Mouse (Mus musculus): ENCODE data around the gene Dut.

Gene Dut

GRCm38 (mm10) chr2:125249339-125249738 lies 2.3 kb downstream of the Dut start:
- TF ChIP-seq CTCF (conservative IDR thresholded peaks at IDR 0.05; ENCODE audit: low read length) (no peak), NANOG (IDR thresholded peaks at IDR 0.05; ENCODE audit: borderline replicate concordance, low read length) (no peak), POU5F1 (IDR thresholded peaks at IDR 0.05; ENCODE audit: borderline replicate concordance, low read length) (no peak)
- H3K4me1 ChIP-seq (replicated peaks; ENCODE audit: low read depth, low read length) = no peaks in the 10 kb centered on the region
- H3K4me3 ChIP-seq (replicated peaks; ENCODE audit: low read length) = peak overlapping the region; percentile 91
- H3K9me3 ChIP-seq (ENCODE audit: low read length) = peaks cover 84% of the 10 kb centered on the region
- peaks cover 62% of the 10 kb centered on the region for H3K36me3 ChIP-seq (ENCODE audit: insufficient read depth, low read length)
- H3K27me3 ChIP-seq (ENCODE audit: insufficient read depth, low read length) = no peaks in the 10 kb centered on the region

DNA sequence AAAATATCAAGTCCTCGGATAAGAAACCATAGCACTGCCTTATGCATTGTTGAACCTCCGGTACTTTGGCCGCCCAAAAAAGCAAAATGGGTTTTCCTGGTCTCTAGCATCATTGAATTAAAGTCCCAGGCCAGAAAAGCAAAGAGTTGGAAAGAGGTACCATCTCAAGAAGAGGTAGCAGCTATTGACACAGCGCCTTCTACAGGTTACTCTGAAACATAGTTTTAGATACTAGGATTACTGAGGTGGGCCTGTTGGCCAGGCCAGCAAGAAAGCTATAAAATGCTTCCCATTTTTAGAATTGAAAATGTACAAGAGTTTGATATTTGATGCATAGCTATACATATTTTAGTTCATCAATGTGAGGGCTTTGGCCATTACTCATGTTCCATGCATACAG lies 2.9 kb downstream of the Dut start:
- H3K36me3 ChIP-seq (ENCODE audit: insufficient read depth, low read length) = peaks cover 66% of the 10 kb centered on the region
- no peak overlapping the region for H3K4me3 ChIP-seq (replicated peaks; ENCODE audit: low read length)
- peaks cover 83% of the 10 kb centered on the region for H3K9me3 ChIP-seq (ENCODE audit: low read length)
- no peaks in the 10 kb centered on the region for H3K4me1 ChIP-seq (replicated peaks; ENCODE audit: low read depth, low read length)
- no peaks in the 10 kb centered on the region for H3K27me3 ChIP-seq (ENCODE audit: insufficient read depth, low read length)
- peak; percentile 12; the same call in 1 of the 2 replicates for TF ChIP-seq CTCF (conservative IDR thresholded peaks at IDR 0.05; ENCODE audit: low read length)
- TF ChIP-seq NANOG (IDR thresholded peaks at IDR 0.05; ENCODE audit: borderline replicate concordance, low read length) = no peak
- TF ChIP-seq POU5F1 (IDR thresholded peaks at IDR 0.05; ENCODE audit: borderline replicate concordance, low read length) = no peak

- Histone ChIP-seq H3K36me3 (ENCODE audit: insufficient read depth, low read length) (peaks cover 84% of the 10 kb centered on the region), H3K27me3 (ENCODE audit: insufficient read depth, low read length) (no peaks in the 10 kb centered on the region), H3K4me1 (replicated peaks; ENCODE audit: low read depth, low read length) (peaks cover 9% of the 10 kb centered on the region), H3K9me3 (ENCODE audit: low read length) (peaks cover 77% of the 10 kb centered on the region), H3K4me3 (replicated peaks; ENCODE audit: low read length) (no peak overlapping the region)
- TF ChIP-seq CTCF (conservative IDR thresholded peaks at IDR 0.05; ENCODE audit: low read length) (peak; percentile 23; the same call in 1 of the 2 replicates), NANOG (IDR thresholded peaks at IDR 0.05; ENCODE audit: borderline replicate concordance, low read length) (no peak)
Measured at GRCm38 (mm10) chr2:125251781-125252180, 4.8 kb downstream of the Dut start.

DNA sequence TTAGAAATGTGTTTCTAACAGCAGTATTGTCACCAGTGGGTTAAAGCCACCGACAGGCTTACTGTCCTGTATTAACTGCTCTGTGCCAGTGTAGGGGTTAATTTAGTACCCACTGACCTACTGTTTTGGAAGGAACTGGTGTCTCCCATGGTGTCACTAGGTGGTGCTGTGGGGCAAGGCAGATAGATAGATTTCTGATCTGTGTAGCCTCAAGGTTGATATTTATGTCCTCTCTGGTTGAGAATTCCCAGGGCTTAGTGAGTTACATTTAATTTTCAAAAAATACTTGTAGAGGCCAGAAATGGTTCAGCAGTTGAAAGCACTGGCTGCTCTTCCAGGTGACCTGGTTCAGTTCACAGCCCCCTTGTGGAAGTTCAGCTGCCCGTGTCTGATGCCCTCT lies 5.3 kb downstream of the Dut start:
- Histone ChIP-seq H3K4me3 (replicated peaks; ENCODE audit: low read length) (no peak overlapping the region), H3K36me3 (ENCODE audit: insufficient read depth, low read length) (peaks cover 89% of the 10 kb centered on the region), H3K4me1 (replicated peaks; ENCODE audit: low read depth, low read length) (peaks cover 14% of the 10 kb centered on the region), H3K27me3 (ENCODE audit: insufficient read depth, low read length) (no peaks in the 10 kb centered on the region), H3K9me3 (ENCODE audit: low read length) (peaks cover 76% of the 10 kb centered on the region)
- TF ChIP-seq CTCF (conservative IDR thresholded peaks at IDR 0.05; ENCODE audit: low read length) (0 out of 2 replicates have a peak, but pooled peaks have one; percentile 26), POU5F1 (IDR thresholded peaks at IDR 0.05; ENCODE audit: borderline replicate concordance, low read length) (no peak)

DNA sequence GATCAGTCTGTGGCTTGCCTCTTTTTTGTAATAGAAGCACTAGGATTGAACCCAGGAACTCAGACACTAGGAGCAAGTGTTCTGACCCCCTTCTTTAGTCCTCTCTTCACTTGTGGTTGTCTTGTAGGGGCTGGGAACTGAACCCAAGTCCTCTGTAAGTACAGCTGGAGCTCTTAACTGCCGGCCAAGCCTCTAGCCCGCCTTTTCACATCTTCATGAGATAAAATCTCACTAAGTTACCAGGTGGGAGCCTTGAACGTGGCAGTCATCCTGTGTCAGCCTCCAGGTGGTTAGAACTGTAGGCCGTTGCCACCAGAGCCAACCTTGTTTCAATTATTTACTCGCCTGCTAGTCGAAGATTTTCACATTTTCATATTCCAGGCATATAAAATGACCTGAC lies 6.7 kb downstream of the Dut start:
- Histone ChIP-seq H3K4me3 (replicated peaks; ENCODE audit: low read length) (no peak overlapping the region), H3K36me3 (ENCODE audit: insufficient read depth, low read length) (peaks cover 98% of the 10 kb centered on the region), H3K4me1 (replicated peaks; ENCODE audit: low read depth, low read length) (peaks cover 25% of the 10 kb centered on the region), H3K27me3 (ENCODE audit: insufficient read depth, low read length) (no peaks in the 10 kb centered on the region), H3K9me3 (ENCODE audit: low read length) (peaks cover 73% of the 10 kb centered on the region)
- TF ChIP-seq POU5F1 (IDR thresholded peaks at IDR 0.05; ENCODE audit: borderline replicate concordance, low read length) = no peak
- TF ChIP-seq NANOG (IDR thresholded peaks at IDR 0.05; ENCODE audit: borderline replicate concordance, low read length) = no peak
- TF ChIP-seq CTCF (conservative IDR thresholded peaks at IDR 0.05; ENCODE audit: low read length) = no peak

DNA sequence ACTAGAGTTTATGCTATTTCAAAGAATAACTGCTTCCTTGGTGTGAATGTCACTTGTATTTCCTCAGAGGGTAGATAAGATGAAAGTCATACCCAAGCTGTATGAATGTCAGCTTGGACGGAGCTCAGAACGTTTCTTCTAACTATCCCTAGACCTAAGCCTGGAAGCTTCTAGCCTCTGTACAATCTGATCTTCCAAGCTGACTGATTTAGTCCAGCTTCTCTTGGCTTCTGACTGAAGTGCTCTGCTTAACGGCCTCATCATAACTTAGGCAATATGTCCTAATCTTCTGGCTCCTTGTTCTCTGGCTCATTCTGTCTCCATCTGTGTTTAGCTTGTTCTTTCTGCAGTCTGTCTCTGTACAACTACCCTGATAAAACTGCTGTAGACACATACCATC lies 7.6 kb downstream of the Dut start:
- Histone ChIP-seq H3K4me1 (replicated peaks; ENCODE audit: low read depth, low read length) (peaks cover 25% of the 10 kb centered on the region), H3K36me3 (ENCODE audit: insufficient read depth, low read length) (peaks cover 97% of the 10 kb centered on the region), H3K4me3 (replicated peaks; ENCODE audit: low read length) (no peak overlapping the region), H3K27me3 (ENCODE audit: insufficient read depth, low read length) (no peaks in the 10 kb centered on the region), H3K9me3 (ENCODE audit: low read length) (peaks cover 63% of the 10 kb centered on the region)
- no peak for TF ChIP-seq NANOG (IDR thresholded peaks at IDR 0.05; ENCODE audit: borderline replicate concordance, low read length)
- no peak for TF ChIP-seq POU5F1 (IDR thresholded peaks at IDR 0.05; ENCODE audit: borderline replicate concordance, low read length)
- no peak for TF ChIP-seq CTCF (conservative IDR thresholded peaks at IDR 0.05; ENCODE audit: low read length)

DNA sequence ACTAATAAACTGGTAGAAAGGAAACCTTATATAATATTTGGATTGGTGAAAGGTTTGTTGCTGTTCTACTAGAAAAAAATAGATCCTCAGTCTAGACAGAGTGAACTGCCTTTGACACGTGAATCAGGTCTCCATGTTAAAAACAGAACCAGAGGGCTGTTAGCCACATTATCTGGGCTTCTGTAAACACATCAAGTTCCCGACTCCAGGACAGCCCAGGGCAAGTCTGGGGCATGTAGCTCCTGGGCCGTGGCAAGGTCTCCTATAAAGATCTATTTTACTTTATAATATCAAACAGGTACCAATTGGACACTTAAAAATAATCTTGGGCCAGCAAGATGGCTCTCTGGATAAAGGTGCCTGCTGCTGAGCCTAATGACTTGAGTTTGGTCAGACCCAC lies 8.9 kb downstream of the Dut start:
- H3K9me3 ChIP-seq (ENCODE audit: low read length) = peaks cover 51% of the 10 kb centered on the region
- H3K27me3 ChIP-seq (ENCODE audit: insufficient read depth, low read length) = no peaks in the 10 kb centered on the region
- TF ChIP-seq CTCF (conservative IDR thresholded peaks at IDR 0.05; ENCODE audit: low read length) (no peak), POU5F1 (IDR thresholded peaks at IDR 0.05; ENCODE audit: borderline replicate concordance, low read length) (no peak), NANOG (IDR thresholded peaks at IDR 0.05; ENCODE audit: borderline replicate concordance, low read length) (no peak)
- H3K4me3 ChIP-seq (replicated peaks; ENCODE audit: low read length) = no peak overlapping the region
- H3K36me3 ChIP-seq (ENCODE audit: insufficient read depth, low read length) = peaks cover 95% of the 10 kb centered on the region
- peaks cover 25% of the 10 kb centered on the region for H3K4me1 ChIP-seq (replicated peaks; ENCODE audit: low read depth, low read length)

DNA sequence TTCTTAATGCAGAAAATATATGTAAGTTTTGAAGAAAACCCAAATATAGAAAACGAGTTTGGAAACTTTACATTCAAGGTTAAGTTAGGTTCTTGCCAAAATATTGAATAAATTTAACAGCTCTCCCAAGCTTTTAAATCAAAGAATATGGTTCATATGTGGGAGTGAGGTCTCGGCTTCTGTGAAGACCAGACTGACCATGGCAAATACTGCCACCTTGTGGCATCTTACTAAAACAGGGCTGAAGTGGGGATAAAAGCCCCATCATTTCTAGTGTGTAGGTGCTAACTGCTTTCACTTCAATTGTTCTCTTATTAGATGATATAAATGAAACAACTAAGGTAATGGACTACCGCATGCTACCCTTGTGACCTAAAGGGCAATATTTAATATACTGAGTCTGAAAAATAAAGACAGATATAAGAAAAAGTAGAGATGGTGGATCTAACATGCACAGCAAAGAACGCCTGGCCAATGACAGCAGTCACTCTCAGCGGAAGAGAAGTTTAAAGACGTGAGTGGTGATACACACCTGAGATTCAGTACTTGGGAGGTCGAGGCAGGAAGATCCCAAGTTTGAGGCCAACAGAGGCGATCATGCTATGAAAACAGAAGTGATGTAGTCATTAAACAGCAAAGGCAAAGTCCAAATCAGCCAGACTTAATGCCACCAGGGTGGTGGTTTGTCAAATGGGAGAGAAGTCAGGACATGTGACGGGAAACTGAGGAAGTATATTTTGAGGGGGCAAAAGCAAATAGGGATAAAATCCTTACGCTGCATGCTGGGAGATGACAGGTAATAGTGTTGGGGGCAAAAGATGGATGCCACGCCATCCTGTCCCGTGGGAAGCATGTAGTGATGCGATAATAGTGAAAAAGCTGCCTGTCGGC lies 12.5 kb downstream of the Dut start:
- peaks cover 64% of the 10 kb centered on the region for H3K36me3 ChIP-seq (ENCODE audit: insufficient read depth, low read length)
- H3K9me3 ChIP-seq (ENCODE audit: low read length) = peaks cover 16% of the 10 kb centered on the region
- peaks cover 39% of the 10 kb centered on the region for H3K4me1 ChIP-seq (replicated peaks; ENCODE audit: low read depth, low read length)
- TF ChIP-seq POU5F1 (IDR thresholded peaks at IDR 0.05; ENCODE audit: borderline replicate concordance, low read length) (no peak), CTCF (conservative IDR thresholded peaks at IDR 0.05; ENCODE audit: low read length) (peak; percentile 64)
- H3K27me3 ChIP-seq (ENCODE audit: insufficient read depth, low read length) = no peaks in the 10 kb centered on the region
- H3K4me3 ChIP-seq (replicated peaks; ENCODE audit: low read length) = no peak overlapping the region

DNA sequence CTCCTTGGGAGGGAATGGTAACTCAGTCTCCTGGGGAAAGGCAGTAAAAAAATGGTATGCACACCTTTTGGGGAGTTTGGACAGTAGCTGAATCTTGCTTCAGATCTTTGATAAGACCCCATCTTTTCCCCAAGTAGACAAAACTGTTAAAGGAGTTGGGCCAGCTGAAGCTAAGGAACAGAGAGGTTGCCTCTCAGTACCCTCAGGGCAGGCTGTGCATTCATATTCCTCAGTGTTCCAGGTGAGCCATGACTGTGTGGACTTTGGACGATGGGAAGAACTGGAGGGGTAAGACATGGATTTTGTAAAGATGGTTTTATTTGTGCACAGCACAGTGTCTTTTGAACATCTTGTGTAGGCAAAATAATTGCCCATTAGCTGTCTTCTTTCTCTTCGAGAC lies 13.3 kb downstream of the Dut start:
- TF ChIP-seq CTCF (conservative IDR thresholded peaks at IDR 0.05; ENCODE audit: low read length) (no peak), POU5F1 (IDR thresholded peaks at IDR 0.05; ENCODE audit: borderline replicate concordance, low read length) (no peak), NANOG (IDR thresholded peaks at IDR 0.05; ENCODE audit: borderline replicate concordance, low read length) (no peak)
- H3K27me3 ChIP-seq (ENCODE audit: insufficient read depth, low read length) = no peaks in the 10 kb centered on the region
- no peak overlapping the region for H3K4me3 ChIP-seq (replicated peaks; ENCODE audit: low read length)
- H3K4me1 ChIP-seq (replicated peaks; ENCODE audit: low read depth, low read length) = peaks cover 39% of the 10 kb centered on the region
- H3K36me3 ChIP-seq (ENCODE audit: insufficient read depth, low read length) = peaks cover 57% of the 10 kb centered on the region
- H3K9me3 ChIP-seq (ENCODE audit: low read length) = peaks cover 9% of the 10 kb centered on the region
